Mouse (Mus musculus): ENCODE data around the gene Rmdn3. TPM values are rescaled to one million over a fixed set of nuclear protein-coding genes. Genes with fewer than 3 reads are reported as not detected.

Gene Rmdn3
- polyA plus RNA-seq, 1 experiment from 2014 or later: 49.6 TPM

DNA sequence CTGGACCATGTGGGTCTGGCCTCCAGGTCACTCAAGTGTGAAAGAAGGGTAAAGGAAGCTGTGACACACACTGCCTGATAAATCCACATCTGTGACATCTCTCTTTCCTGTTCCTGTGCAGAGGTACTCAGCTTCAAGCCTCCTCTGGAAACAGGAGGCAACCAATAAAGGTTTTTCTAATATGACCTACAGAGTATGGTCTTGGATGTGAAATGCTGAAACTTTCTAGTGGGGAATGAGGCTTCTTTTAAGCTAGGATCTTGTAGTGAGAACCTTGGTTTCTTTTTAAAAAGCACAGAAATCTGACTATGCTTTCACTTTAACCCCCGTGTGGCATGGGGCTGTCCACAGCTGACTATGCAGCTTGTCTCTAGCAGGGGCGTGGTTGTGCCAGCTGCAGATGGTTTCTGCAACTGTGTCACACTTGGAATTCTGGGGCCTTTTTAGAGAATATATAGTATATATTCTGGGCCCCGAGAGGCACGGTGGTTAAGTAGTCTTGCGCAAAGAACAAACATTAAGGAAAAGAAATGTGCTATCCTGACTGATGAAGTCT is 20.6 kb upstream of the Rmdn3 start:
- no peak for ATAC-seq (replicated peaks)
- WGBS: 90% methylated on average over 5 of the region's 5 CpGs
- peaks cover 12% of the 10 kb centered on the region; the same call in 1 of the 2 replicates for H3K36me3 ChIP-seq (replicated peaks)

DNA sequence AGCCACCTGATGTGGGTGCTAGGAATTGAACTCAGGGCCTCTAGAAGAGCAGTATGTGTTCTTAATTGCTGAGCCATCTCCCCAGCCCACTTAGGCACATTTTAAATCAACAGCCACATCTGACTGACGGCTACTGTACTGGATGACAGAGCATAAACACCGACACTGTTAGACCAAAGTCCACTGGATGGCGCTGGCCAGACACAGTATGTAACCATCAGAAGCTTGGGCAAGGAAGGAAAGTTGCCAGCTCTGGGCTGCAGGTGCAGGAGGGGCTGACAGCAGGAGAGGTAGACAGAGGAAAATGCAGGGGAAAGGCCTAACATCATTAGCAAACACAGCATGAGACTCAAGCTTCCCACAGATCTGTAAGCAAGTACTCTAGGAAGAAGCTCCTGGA is 19.9 kb upstream of the Rmdn3 start:
- Histone ChIP-seq H3K9me3 (no peaks in the 10 kb centered on the region), H3K9ac (no peak overlapping the region), H3K27me3 (replicated peaks) (no peaks in the 10 kb centered on the region), H3K27ac (no peak overlapping the region), H3K4me1 (peaks cover 21% of the 10 kb centered on the region), H3K4me2 (no peak overlapping the region), H3K36me3 (replicated peaks) (peaks cover 8% of the 10 kb centered on the region; the same call in 1 of the 2 replicates), H3K4me3 (no peak overlapping the region)
- WGBS: 51% methylated on average over 3 of the region's 3 CpGs
- no peak for ATAC-seq (replicated peaks)

More for the DNA sequence above, 20.6 kb upstream of the Rmdn3 start:
- peaks cover 16% of the 10 kb centered on the region for H3K4me1 ChIP-seq
- H3K9ac ChIP-seq: no peak overlapping the region
- no peak overlapping the region for H3K4me2 ChIP-seq
- H3K4me3 ChIP-seq: no peak overlapping the region
- no peaks in the 10 kb centered on the region for H3K9me3 ChIP-seq
- H3K27ac ChIP-seq: no peak overlapping the region
- no peaks in the 10 kb centered on the region for H3K27me3 ChIP-seq (replicated peaks)

DNA sequence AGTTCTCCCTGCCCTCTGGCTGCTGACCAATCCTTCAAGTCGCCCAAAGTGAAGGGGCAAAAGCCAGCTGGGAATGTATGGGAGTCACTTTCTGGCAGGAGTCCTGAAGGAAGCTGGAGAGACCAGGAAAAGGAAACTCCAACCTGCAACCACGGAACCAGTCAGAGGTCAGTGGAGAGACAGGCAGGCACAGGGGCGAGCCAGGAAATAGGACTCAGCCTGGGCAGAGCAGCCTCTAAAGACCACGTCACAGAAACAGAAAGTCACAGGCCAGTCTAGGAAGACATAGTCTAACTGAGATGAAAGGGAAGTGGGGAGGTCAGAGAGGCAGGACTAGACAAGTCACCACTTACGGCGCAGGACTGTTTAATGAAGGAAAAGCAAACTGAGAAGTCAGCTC is 18.8 kb upstream of the Rmdn3 start:
- Histone ChIP-seq H3K27ac (no peak overlapping the region), H3K9ac (no peak overlapping the region), H3K36me3 (replicated peaks) (peaks cover 8% of the 10 kb centered on the region; the same call in 1 of the 2 replicates), H3K4me1 (peaks cover 21% of the 10 kb centered on the region), H3K4me2 (no peak overlapping the region), H3K4me3 (no peak overlapping the region), H3K9me3 (no peaks in the 10 kb centered on the region), H3K27me3 (replicated peaks) (no peaks in the 10 kb centered on the region)
- ATAC-seq (replicated peaks): no peak
- 71% methylated on average over 6 of the region's 6 CpGs for WGBS

DNA sequence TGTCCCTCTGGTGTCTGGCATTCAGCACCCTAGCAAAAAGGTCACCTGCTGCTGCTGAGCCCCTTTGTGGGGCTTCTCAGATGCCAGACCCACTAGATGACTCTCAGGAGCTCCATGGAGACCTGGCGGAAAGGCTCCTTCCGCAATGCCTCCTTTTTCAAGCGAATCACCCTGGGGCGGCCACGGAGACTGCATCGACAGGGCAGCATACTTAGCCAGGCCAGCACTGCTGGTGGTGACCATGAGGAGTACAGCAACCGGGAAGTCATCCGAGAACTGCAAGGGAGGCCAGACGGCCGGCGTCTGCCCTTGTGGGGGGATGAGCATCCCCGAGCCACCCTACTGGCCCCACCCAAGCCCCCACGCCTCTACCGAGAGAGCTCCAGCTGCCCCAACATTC is 18.0 kb upstream of the Rmdn3 start:
- H3K4me2 ChIP-seq: no peak overlapping the region
- peaks cover 21% of the 10 kb centered on the region for H3K4me1 ChIP-seq
- ATAC-seq (replicated peaks): no peak
- no peak overlapping the region for H3K9ac ChIP-seq
- no peak overlapping the region for H3K4me3 ChIP-seq
- WGBS: 59% methylated on average over 14 of the region's 14 CpGs
- H3K27me3 ChIP-seq (replicated peaks): no peaks in the 10 kb centered on the region
- H3K36me3 ChIP-seq (replicated peaks): peaks cover 2% of the 10 kb centered on the region; the same call in 1 of the 2 replicates
- H3K27ac ChIP-seq: no peak overlapping the region
- no peaks in the 10 kb centered on the region for H3K9me3 ChIP-seq

DNA sequence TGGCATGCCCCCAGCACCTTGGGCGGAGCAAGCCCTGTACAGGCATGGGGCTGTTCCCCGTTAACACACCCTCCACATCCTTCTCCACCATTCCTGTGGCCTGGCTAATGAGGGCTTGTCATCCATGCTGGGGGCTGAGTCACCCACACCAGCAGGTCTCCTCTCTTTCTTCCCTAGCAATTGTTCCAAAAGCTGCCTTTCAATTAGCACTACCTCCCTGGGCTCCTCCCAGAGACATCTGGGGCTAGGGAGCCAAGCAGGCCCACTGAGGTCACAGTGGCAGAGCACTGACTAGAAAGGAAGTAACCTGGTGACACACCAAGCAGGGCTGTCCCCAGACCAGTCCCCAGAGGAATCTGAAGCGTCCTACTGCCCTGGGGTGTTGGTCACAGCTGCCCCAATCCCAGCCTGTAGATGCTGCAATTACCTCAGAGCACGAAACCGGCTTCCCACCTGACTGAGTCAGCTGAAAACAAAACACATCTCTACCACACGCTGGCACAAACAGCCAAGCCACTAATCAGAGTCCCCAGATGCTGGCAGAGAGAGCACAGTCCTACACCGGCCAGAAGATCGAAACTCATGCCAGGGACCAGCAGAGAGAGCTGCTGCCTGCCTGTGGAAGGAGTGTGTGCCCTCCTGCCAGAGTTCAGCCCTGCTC is 17.3 kb upstream of the Rmdn3 start, which contains the start of gene Gm14137:
TSS of gene Gm14137 (plus strand) at position 519 of the 661 bp plus-strand sequence.
- Histone ChIP-seq H3K4me1 (peaks cover 21% of the 10 kb centered on the region), H3K9me3 (no peaks in the 10 kb centered on the region), H3K27ac (no peak within 1 kb of the TSS), H3K27me3 (replicated peaks) (no peaks in the 10 kb centered on the region), H3K4me2 (no peak within 1 kb of the TSS), H3K9ac (no peak within 1 kb of the TSS), H3K4me3 (no peak within 1 kb of the TSS), H3K36me3 (replicated peaks) (no peaks in the 10 kb centered on the region)
- 39% methylated on average over 8 of the region's 8 CpGs for WGBS
- no peak for ATAC-seq (replicated peaks)

DNA sequence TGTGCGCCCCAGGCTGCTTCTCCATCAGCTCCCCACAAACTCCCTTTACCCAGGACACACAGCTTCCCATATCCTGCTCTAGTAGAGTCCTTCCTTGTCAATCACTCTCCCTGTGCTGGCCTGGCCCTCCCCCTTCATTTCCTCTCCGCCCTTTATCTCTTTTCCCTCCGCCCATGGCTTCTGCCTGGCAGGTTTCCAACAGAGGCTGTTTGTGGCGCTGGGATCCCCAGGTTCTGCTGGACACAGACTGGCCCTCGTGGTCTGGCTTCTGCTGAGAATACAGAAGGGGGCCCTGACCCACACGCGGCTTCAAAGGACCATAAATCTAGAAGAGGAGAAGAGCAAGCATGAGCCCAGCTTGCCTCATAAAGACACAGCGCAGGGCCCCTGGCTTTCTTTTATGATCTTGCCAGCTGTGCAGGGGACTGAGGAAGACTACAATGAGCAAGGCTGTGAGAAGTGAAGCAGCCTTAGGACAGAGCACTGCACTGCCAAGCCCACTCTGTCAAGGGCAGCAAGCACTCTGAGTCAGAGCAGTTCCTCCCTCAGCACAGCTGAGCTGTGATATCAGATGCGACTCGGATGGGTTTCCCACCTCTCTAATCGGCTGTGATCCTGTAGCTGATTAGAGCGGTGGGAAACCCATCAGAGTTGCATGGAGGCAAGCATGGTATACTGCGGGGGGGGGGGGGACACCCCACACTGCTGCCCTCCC is 16.2 kb upstream of the Rmdn3 start:
- Histone ChIP-seq H3K4me1 (peaks cover 22% of the 10 kb centered on the region), H3K9ac (no peak overlapping the region), H3K36me3 (replicated peaks) (no peaks in the 10 kb centered on the region), H3K9me3 (no peaks in the 10 kb centered on the region), H3K27me3 (replicated peaks) (peaks cover 3% of the 10 kb centered on the region), H3K27ac (peak overlapping the region; percentile 38; the same call in 1 of the 2 replicates), H3K4me2 (peak overlapping the region; percentile 17; the same call in 1 of the 2 replicates), H3K4me3 (no peak overlapping the region)
- peak; percentile 40; the same call in 1 of the 2 replicates for ATAC-seq (replicated peaks)
- 21% methylated on average over 13 of the region's 13 CpGs for WGBS

DNA sequence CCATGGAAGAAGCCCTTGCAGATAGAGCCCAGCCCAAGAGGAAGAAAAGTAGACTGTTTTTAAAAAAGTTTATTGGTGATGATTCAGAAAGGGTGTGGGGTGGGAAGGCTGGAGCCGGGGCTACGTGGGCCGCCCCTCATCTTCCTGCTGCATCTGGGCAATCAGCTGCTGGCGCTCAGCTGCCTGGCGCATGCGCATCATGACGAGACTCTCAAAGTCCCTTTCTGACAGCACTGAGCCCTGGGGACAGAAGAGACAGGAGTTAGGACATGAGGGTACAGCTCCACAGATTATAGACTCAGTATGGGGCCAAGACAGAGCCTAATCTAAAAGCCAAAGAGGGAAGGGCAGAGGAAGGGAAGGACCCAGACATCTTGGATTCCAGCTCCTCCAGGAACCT is 15.6 kb upstream of the Rmdn3 start:
- no peaks in the 10 kb centered on the region for H3K36me3 ChIP-seq (replicated peaks)
- peaks cover 28% of the 10 kb centered on the region for H3K4me1 ChIP-seq
- H3K4me2 ChIP-seq: no peak overlapping the region
- H3K9me3 ChIP-seq: no peaks in the 10 kb centered on the region
- ATAC-seq (replicated peaks): no peak
- H3K27me3 ChIP-seq (replicated peaks): peaks cover 7% of the 10 kb centered on the region
- H3K27ac ChIP-seq: 0 out of 2 replicates have a peak overlapping the region, but pooled peaks have one; percentile 38
- no peak overlapping the region for H3K9ac ChIP-seq
- H3K4me3 ChIP-seq: no peak overlapping the region
- 77% methylated on average over 7 of the region's 7 CpGs for WGBS

DNA sequence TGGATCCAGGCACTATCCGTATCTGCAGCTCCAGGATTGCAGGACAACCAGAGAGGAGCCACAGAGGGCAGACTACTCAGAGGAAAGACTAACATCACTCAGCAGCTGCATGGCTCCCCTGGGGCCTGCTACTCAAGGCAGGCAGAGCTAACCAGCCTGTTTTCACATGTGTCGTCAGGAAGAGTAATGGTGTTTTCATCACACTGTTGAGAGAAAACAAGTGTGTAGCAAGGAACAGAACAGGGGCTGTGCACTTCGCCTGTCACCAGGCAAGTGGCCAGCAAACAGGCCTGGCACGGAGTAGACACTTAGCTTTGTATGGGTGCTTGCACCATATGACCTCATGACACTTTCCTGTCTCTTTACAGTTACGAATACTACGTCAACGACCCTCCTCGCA is 14.7 kb upstream of the Rmdn3 start:
- ATAC-seq (replicated peaks): no peak
- Histone ChIP-seq H3K4me2 (no peak overlapping the region), H3K27me3 (replicated peaks) (peaks cover 10% of the 10 kb centered on the region), H3K36me3 (replicated peaks) (no peaks in the 10 kb centered on the region), H3K4me1 (peaks cover 36% of the 10 kb centered on the region), H3K27ac (no peak overlapping the region), H3K4me3 (no peak overlapping the region), H3K9ac (no peak overlapping the region), H3K9me3 (no peaks in the 10 kb centered on the region)
- 88% methylated on average over 8 of the region's 8 CpGs for WGBS

DNA sequence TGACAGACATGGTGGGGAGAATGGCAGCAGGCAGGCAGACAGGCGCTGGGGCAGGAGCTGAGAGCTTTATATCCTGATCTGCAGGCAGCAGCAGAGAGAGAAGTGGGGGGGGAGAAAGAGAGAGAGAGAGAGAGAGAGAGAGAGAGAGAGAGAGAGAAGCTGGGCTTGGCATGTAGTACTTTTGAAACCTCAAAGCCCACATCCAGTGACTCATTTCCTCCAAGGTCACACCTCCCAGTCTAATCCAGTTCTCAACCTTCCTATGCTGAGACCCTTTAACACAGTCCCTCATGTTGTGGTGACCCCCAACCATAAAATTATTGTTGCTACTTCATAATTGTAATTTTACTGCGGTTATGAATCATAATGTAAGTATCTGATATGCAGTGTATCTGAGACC is 13.4 kb upstream of the Rmdn3 start:
- H3K27me3 ChIP-seq (replicated peaks): peaks cover 18% of the 10 kb centered on the region
- peaks cover 38% of the 10 kb centered on the region for H3K4me1 ChIP-seq
- WGBS: 84% methylated on average over 2 of the region's 2 CpGs
- H3K4me2 ChIP-seq: no peak overlapping the region
- no peak overlapping the region for H3K9ac ChIP-seq
- no peak for ATAC-seq (replicated peaks)
- H3K27ac ChIP-seq: no peak overlapping the region
- H3K36me3 ChIP-seq (replicated peaks): no peaks in the 10 kb centered on the region
- no peaks in the 10 kb centered on the region for H3K9me3 ChIP-seq
- no peak overlapping the region for H3K4me3 ChIP-seq

DNA sequence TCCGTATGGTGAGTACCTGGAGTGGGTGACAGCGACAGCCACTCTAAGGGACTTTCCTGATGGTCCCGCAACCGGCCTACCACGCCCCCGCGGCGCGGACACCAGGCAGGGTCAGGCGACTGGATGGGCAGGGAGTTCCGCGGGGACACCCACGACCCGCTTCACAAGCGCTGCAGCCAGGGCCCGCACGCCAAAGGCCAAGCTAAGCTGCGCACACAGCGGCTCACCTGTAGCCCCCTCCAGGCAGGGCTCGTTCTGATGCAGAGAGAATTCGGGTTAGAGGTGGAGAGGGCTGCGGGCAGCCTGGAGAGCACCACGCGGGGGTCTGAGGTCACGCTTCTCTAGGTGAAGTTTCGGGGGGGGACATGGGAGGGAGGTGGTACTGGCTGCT is 11.0 kb upstream of the Rmdn3 start:
- Histone ChIP-seq H3K27me3 (replicated peaks) (peaks cover 18% of the 10 kb centered on the region), H3K4me2 (peak overlapping the region; percentile 99), H3K9ac (peak overlapping the region; percentile 28; the same call in 1 of the 2 replicates), H3K9me3 (no peaks in the 10 kb centered on the region), H3K36me3 (replicated peaks) (no peaks in the 10 kb centered on the region), H3K27ac (no peak overlapping the region), H3K4me1 (peaks cover 26% of the 10 kb centered on the region), H3K4me3 (peak overlapping the region; percentile 53)
- WGBS: 4% methylated on average over 26 of the region's 26 CpGs
- peak; percentile 54 for ATAC-seq (replicated peaks)

DNA sequence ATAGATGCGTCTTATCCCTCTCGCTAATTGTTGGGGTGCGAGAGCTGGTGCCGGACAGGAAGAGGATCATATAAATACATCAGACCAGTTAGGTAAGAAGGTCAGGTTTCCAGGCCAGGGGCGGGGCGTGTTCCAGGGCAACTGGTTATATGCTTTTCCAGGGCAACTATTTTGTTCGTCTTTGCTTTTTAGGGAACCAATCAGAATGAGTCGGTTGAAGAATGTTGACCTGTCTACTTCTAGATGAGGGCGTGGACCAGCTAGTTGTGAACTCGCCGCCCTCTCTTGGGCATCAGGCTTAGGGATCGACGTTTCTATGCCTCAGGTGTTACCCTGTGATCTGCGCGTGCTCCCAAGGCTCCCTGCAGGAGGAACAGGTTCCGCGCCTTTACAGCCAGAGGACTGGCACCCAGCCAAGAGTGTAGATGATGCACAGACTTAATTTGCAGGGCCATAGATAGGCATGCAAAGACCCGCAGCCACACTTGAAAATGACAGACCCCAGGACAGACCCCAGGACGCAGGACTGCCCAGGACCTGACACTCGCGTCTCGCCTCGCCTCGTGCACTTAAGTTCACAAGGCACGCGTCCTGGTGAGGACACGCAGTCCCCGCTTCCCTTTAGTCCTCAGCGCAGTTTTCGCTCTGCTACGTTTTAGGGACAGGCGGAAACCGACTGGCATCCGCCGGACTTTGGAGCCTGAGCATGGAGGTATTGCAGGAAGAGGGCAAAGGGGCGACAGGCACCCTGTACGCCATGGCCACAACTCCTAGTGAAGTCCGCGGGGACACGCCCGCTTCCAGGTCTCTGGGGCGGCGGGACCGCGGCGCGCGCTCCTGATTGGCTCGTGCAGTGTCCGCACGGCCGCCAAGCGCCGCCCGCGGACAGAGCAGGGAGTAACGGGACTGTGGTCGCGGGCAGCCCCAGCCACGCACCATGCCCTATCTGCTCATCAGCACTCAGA is 10.3 kb upstream of the Rmdn3 start, which contains the start of gene Gchfr:
TSS of gene Gchfr (plus strand) at position 873 of the 965 bp plus-strand sequence.
- peak; percentile 73 for ATAC-seq (replicated peaks)
- WGBS: under 1% methylated on average over 60 of the region's 60 CpGs
- H3K9me3 ChIP-seq: no peaks in the 10 kb centered on the region
- peak within 1 kb of the TSS; percentile 53 for H3K4me3 ChIP-seq
- peak within 1 kb of the TSS; percentile 99 for H3K4me2 ChIP-seq
- H3K9ac ChIP-seq: peak within 1 kb of the TSS; percentile 28
- H3K27me3 ChIP-seq (replicated peaks): peaks cover 18% of the 10 kb centered on the region
- peaks cover 19% of the 10 kb centered on the region for H3K4me1 ChIP-seq
- H3K36me3 ChIP-seq (replicated peaks): no peaks in the 10 kb centered on the region
- H3K27ac ChIP-seq: no peak within 1 kb of the TSS
